Mouse (Mus musculus) large intestine, adult 2 months (tissue): ENCODE measurements at regions not wholly inside any gene's neighbourhood (a gene's known extent, or its start where the extent isn't known, plus 50 kb on each side); places are given as distances from the start of the nearest gene placed in this dataset.
"Not testable (repeated sequence)": the region's sequence is repeated elsewhere in the genome, so short reads cannot be mapped to it uniquely, and the experiment has no call there.

Source experiments
- DNase-seq: peaks from one replicate; pipeline ENCODE4 v3.0.0-alpha.2; 2012; ENCODE audit warnings: low read depth, low spot score
- WGBS: fragments of 180-500 bp; shearing (Covaris S2); methylation state at CpG from one replicate; pipeline ENCODE4 v1.1.7; 2018; 5-methylcytosine and 5-hydroxymethylcytosine counted together

DNA sequence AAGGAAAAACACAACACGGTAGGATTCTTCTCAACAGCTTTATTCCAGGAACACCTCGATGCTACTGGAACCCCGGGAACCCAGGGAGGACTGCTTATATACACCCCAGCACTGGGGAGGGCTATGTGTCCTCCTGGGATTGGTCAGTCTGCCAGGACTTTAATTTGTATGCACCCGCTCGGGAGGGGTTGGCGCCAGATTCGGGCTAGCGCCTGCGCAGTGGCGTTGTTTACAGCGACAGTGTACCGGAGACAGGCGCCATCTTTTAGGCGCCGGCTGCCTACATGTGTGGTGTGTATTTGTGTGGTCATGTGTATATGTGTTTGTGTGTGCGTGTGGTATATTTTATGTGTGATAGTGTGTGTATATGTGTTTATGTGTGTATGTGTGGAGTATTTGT, 191.4 kb downstream of the Cdca7 start:
- WGBS: 95% methylated on average over 16 of the region's 16 CpGs
- DNase-seq: not testable (repeated sequence)

DNA sequence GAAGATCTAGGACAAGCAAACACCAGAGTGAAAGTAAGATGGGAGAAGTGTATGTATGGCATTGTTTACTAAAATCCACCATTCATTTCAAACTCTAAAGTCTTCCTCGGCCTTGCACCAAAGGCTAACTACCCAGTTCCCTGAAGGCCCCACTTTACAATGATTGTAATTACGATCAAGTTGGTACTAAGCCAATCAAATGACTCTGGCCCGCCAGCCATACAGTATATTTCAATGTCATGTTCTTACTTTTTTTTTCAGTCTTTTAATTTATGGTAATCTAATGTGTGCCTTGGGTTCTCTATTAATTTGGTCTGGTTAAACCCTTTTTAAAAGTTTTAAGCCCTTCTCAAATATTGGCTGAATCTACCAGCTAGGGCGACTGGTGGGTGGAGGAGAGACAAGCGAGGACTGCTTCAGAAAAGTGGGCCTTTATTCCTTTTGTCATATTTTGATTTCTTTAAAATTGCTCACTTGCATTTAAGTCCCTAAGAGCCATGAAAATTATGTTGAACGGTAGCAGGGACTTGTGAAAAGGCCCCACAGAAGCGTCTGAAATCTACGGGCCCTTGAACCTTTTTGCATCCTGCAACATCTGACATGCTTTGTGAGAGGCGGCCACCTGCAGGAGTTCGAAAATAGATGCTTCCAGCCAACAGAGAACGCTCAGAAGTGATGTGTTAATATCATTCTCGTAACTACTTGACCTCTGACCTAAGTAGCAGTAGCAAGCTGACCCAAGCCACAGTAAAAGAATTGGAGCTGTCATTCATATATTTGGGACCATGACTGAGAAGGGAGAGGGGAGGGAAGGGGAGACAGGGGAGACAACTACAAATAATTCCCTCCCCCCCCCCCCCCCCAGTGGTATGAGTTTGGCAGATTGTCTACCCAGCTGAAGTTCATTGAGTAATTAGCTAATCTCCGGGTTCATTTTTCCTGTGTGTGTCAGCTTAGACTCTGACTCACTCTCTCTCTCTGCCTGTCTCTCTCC, 197.2 kb downstream of the Cdca7 start:
- WGBS: 52% methylated on average over 13 of the region's 13 CpGs
- DNase-seq: no peak

DNA sequence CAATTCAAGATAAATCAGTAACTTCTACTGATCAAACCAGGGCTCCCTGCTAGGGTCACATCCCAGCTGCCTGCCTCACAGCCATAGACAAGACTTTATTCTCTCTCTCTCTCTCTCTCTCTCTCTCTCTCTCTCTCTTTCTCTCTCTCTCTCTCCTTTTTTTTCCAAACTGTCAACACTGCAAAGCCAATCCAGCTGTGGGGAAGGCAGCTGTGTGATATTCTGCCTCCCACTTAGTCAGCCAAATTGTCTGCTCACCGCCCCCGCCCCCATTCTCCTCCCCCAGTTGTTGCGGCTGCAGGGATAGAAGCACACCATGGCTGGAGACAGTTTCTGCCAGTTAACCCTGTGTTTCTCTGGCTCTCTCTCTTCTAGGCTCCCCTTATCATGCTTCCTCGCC, 198.3 kb downstream of the Cdca7 start:
- no peak for DNase-seq
- 44% methylated on average over 4 of the region's 4 CpGs for WGBS

DNA sequence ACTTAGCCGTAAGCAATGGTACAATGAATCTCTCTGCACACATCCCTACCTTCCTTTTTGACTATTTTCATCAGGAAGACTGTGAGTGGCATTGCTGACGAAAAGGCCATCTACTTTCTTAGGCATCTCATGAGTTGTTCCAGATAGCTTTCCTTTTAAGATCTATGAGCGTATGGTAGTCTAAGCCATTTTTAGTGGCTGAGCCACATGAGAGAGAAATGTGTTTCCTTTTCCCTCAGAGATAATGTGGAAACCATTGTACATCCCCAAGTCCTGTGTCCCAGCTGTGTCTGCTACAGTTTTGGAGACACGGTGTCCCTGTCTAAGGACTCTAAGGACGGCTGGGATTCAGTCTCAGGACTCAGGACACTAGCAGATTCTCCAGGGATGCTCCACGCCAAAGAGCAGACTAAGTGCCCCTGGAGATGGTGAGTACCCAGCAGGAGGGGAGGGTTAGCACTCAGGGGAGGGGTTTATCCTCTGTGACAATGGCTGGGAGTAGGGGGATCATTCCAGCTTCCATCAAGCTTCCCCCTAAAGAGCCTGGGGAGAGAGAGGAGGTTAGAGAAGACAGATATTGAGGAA, 199.0 kb downstream of the Cdca7 start:
- WGBS: 81% methylated on average over 6 of the region's 6 CpGs

DNA sequence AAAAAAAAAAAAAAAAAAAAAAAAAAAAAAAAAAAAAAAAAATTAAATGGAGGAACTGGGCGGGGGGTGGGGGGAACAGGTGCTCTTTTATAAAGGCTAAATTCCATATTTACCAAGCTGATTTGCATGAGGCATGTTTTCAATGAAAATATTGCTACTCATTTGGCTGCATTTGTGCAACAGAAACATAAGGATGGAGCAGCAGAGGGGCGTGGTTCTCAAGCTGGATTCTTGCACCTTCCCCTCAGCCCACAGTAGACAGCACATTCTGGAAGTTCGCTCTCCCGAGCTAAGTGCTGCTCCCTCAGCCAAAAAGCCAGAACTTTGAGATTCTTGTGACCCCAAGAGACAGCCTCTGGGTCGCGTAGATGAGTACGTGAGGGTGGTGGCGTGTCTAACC, 201.8 kb downstream of the Cdca7 start:
- WGBS: 80% methylated on average over 8 of the region's 8 CpGs
- no peak for DNase-seq

More for the DNA sequence above, 199.0 kb downstream of the Cdca7 start:
- no peak for DNase-seq

DNA sequence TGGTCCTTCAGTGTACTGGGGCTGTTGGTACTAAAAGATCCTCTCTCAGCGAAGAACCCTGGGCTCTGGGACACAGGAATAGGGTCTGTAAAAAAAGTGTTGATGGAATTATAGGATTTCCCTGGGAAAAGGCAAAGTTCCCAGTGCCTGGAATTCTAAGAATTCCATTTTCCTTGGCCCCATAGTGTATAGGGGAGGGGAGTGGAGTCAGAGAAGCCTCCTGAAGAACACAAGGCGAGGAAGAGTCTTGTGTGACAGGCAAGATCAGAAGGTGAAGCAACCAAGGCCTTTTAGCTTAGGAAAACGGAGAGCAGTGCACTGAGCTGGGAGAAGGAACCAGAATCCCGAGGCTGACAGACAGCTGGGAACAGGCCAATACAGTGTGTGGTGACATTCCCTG, 212.1 kb downstream of the Cdca7 start:
- 74% methylated on average over 4 of the region's 4 CpGs for WGBS
- no peak for DNase-seq

DNA sequence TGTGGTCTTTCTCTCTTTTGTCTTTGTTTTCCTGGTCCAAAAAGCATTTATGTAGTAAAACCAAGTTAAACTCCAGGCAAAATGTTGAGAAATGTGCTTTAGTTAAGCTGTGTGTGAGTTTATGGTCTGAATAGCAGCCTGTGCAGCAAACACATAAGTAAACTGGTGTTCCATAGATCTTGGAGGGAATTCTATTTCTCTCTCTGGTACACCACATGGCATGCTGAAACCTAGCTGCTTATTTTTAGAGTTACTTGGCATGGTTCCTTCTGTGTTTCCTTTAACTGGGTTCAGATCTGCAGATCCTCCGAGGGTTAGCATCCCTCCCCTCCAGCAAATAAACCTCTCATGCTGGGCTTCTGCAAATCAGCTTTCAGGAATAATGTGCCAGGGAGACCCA, 225.1 kb downstream of the Cdca7 start:
- DNase-seq: no peak
- WGBS: 59% methylated on average over 1 of the region's 1 CpGs

DNA sequence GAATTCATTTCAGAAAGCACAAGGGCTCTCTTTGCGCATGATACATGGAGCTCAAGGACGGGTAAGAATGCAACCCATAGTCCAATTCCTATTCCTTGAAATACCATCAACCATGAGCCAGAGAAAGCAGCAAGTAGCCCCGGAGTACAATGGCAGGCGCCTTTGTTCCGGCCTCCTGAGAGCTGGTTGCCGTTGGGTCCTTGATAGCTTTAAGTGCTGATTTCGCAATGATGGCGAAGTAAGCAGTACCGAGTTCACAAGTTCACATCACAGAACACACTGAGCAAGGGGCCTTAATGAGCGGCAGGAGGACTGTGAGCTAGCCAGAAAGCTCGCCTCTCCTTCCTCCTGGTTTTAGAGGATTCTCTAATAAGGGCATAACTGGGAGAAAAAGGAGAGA, 227.3 kb downstream of the Cdca7 start:
- 69% methylated on average over 11 of the region's 11 CpGs for WGBS
- DNase-seq: no peak

DNA sequence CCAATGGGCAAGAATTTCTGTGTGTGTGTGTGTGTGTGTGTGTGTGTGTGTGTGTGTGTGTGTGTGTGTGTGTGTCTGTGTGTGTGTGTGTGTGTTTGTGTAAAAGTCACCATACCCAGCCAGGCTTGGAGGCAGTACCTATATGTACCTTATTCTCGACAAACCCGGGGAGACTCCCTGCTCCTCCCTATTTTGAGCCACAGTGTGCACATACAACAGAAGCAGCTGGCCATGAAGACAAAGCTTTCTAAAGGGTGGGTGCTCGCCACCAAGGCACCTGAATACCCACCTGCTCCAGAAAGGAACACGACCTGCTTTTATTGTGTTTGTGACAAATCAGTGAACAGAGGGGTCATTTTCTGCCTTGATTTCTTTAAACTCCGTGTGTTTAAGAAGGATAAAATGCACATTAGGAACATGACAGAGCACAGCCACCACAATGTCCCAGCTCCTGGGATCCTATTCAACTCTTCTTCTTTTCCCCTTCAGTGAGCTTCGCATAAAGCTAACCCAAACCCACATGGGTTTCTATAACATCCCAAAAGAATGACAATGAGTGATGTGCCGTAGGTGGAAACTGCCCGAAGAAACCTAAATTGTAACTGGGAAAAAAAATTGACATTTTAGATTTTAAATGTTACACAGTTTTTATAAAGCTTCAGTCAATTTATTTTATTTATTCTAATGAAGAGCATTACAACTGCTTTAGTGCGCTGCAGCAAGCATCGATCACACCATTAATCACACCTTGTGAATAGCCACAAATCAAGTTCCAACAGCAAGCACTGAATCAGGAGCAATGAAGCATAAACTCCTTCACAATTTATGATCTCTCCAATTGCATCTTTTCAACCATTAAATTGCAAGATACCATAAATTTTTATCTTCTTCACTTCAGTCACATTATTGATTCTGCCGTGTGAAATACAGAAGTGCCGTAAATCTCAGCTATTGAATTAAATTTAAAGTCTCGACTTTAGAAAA, 232.0 kb downstream of the Cdca7 start:
- DNase-seq: no peak
- WGBS: 76% methylated on average over 13 of the region's 13 CpGs

DNA sequence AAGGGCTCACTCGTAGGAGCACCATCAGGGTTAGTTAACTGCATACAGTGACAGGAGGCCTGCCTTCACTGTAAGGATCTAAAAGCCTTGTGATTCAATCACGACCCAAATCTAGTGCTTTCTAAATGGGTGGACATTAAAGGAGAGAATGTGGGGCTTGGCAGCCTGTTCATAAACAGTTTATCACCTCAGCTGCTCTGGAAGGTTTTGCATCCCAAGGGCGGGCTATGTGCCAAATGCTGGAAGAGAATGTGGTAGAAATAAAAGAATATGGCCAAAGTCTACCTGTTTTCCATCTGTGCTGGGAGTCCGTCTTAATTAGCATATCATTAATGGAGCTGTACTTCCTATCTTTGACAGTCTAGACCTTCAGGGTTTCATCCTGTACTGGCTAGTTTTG, 241.0 kb downstream of the Cdca7 start:
- 58% methylated on average over 4 of the region's 4 CpGs for WGBS
- DNase-seq: no peak

DNA sequence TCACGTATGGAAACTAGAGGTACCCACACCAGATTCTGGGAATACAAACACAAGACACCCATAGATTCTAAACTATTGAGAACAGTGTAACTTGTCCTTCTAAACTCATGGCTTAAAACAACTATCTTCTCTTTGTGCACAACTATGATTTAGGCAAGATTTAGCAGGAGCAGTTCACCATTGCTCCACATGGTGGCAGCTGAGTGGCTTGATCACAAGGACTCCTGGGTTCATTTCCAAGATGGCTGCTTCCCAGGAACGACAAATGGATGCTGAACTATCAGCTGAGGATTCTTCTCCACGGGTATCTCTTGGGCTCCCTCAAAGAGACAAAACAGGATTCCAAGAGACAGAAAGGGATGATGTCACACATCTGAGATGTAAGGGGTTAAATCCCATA, 251.5 kb downstream of the Sp3 start:
- no peak for DNase-seq
- WGBS: 40% methylated on average over 3 of the region's 3 CpGs

DNA sequence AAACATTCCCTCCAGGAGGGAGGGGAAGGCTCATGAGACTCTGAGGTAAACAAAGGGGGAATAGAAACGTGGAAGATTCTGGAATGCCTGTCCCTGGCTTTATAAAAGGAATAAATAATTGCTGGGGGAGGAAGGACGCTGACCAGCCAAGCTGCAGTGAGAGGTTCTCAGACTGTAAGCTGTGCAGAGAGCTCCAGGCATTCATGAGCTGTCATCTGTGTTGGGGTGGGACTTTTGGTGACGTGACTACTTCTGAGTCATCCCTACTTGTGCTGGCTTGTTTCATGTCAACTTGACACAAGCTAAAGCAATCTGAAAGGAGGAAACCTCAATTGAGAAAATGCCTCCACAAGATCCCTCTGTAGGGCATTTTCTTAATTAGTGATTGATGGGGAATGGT, 246.9 kb downstream of the Sp3 start:
- DNase-seq: no peak
- WGBS: 50% methylated on average over 3 of the region's 3 CpGs

DNA sequence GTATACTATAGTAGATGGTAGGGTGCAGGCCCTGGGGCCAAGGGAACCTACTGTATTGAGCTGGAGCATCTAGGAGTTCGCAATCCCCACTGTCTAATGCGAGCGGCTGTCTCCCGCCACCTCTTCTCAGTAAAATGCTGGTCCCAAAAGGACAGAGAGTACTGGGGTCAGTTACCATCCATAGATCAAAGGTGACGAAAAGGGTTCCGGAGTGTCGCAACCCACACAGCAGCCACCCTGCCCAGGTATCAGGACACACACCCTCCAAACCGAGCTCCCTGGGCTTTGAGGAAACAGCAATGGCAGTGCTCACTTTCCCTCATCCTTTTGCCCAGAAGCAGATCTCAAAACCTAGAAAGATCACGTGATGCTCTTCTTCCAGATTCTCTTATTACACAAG, 245.2 kb downstream of the Sp3 start:
- no peak for DNase-seq
- 95% methylated on average over 9 of the region's 9 CpGs for WGBS

DNA sequence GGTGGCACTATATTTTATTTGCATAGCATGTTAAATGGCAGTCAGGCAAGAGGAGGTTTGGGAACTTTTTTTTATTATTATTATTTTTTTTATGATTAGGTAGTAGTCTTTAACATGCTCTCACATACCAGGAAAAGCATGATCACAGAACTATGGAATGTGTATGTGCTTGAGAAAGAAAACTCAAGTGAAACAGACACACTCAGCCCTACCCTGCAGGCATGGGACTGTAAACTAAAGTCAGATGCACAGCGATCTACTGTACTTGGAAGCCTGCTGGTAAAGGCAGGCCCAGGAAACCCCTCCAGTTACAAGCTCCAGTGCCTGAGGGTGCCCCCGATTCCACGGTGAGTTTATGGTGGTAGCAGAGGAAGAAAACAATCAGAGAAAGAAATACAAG, 243.6 kb downstream of the Sp3 start:
- 78% methylated on average over 3 of the region's 3 CpGs for WGBS
- DNase-seq: no peak

DNA sequence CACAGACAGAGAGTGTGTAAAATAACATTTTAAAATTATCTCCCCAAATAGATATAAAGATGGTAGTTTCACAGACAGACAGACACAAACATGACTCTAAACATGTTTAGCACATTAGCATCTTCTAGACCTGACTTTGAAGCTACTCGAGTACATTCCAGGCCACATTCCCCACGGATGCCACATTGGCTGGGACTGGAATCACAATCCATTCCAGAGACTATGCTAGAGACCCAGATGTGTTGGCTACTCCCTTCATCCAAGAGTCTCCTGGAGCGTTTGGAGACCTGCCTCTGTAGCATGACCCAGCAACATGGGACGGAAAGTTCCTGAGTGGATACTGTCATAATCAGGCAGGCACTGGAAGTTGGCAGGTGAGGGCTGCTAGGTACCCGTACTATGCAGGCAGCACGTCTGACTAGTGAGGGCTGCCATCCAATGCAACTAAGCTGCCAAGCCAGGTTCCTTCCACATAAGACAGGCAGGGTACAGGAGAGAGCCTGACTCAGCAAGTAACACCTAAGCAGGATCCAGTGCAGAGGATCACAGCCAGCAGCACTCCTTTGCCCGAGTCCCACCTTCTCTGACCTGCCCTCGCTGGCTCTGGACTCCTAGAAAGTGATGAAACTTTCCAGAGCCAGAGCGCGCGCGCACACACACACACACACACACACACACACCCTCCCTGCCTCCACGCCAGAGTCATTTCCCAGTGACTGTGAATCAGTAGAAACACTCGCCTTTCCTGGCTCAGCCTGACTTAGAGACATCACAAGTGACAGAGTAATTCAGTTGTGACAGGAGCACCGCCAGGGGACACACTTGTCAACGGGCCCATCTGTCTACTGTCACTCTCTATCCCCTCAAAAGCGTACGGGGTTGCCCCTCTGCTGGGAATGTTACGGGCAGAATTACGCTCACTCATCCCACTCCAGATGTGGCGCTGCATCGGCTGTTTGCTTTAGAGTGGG, 239.6 kb downstream of the Sp3 start:
- 30% methylated on average over 22 of the region's 22 CpGs for WGBS
- no peak for DNase-seq

DNA sequence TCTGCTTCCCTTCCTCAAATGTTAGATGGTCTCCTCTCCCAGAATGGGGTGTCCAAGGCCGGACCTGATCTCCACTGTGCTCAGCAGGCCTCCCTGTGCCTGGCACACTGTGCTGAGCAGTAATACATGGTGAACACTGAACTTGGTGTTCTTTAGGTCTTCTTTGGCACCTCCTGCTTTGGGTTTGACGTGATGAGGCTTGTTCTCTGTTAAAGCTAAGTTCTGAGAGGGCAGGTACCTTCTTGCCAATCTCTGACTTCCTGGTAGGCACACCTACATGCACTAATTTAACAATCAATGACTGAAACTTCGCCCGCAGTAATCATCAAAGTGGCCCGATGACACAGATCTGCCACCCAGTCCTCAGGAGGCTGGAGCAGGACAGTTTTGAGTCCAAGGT, 238.5 kb downstream of the Sp3 start:
- no peak for DNase-seq
- 53% methylated on average over 5 of the region's 5 CpGs for whole genome bisulfite sequencing

DNA sequence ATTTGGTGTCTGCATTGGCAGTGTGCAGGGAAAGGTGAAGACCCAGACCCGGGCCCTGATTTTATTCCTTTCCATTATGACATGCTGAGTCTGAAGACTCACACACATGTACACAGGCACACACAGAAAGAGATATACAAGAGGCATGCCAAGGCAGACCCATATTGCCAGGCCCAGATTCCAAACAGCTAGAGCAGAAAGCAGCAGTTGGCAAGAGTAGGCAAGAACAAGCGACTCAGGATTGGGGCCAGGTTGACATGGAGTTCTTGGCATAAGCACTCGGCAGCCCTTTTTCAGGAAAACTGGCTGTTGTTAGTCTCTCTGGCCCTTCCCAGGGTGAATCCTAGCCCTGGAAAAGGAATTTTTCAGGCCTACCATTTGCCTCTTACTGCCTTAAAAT, 236.6 kb downstream of the Sp3 start:
- 88% methylated on average over 3 of the region's 3 CpGs for WGBS
- DNase-seq: no peak

DNA sequence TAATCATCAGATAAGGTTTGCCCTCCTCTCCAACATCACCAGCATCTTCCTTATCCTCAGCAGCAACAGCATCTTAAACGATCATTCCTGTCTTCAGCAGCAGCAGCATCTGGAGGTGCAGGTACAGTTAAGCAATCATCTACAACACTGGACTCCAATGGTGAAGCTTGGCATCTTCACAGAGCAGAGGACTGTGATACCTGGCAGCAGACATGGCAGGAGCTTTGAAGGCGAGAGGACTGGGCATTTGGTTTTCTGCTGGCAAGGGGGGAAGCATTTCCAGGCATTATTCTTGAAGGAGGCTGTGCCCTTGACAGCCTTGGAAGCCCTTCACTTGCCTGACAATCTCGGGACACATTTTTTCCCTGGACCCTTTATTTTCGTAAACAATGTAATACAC, 235.3 kb downstream of the Sp3 start:
- WGBS: 75% methylated on average over 4 of the region's 4 CpGs
- no peak for DNase-seq
